Mouse (Mus musculus) lung, postnatal 14 days (tissue): ENCODE results near the gene Cited4.

Source experiments
- DNase-seq: peaks from one replicate; pipeline ENCODE4 v3.0.0; 2021

Cited4 gene

DNA sequence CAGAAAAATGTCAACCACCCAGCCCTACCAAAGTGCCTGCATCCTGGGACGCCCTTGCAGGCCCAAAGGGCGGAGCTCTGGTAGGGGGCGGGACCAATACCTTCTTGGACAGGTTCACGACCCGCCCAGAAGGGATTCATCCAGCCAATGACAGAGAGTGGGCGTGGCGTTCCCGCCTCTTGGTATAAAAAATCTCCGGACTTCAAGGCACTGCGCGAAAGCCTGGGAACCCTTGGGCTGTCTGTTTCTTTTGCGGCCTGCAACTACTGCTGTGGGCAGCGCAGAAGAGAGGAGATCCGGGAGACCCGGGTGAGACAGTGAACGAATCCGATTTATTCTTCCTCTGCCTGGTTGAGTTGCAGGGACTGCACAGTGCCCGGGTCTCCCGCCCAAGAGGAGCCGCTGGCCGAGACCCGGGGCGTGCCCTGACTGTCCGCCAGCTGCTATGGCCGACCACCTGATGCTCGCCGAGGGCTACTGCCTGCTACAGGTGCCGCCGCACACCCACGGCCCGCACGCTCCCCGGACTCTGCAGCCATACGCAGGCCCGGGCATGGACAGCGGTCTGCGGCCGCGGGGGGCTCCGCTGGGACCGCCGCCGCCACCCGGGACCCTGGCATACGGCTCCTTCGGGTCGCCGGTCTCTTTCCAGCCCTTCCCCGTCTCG, at the start of gene Cited4:
Gene Cited4 (plus strand): TSS at position 215 of the 667 bp plus-strand sequence.
- DNase-seq = peak; percentile 90

DNA sequence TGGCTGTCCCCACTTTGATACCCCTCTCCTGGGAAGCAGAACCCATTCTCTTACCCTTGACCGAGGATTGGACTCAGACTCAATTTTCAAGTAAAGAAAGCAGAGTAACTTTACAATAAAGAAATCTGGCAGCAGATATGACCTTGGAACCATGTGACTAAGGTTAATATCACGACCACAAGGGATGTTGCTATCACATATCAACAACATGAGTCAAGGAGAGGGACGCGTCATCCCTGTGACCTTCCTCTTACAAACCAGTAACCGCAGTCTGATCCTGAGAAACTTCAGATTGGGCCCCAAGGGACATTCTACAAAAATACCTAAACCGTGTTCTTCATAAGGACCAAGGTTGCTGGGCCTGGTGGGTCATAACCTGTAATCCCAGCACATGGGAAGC, 38.6 kb upstream of the Cited4 start:
- DNase-seq = no peak

DNA sequence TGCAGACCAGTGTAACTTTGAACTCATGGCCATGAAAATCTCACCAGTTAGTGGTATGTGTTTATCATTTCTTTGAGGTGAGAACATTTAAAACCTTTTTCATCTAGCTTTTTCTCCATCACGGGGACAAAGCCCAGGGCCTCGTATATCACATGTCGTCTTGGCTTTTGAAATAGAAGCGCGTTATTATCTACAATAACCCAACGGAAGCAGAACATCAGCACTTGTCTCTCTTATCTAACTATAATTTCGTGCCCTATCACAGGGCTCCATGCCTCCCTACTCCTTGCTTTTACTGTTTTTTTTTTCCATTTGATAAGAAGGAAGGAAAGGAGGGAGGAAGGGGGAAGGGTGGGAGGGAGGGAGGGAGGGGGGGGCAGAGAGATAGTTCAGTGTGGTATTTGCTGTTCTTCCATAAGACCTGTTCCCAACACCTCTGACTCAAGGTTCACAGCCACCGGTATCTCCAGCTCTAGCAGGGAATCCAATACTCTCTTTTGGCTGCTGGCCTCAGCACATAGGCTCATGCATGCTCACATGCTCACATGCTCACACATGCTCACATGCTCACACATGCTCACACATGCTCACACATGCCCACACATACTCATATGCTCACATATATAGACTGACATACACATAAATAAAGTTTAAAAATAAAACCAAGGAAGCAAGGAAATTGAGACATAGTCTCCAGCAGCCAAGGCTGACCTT, 36.0 kb upstream of the Cited4 start:
- no peak for DNase-seq

DNA sequence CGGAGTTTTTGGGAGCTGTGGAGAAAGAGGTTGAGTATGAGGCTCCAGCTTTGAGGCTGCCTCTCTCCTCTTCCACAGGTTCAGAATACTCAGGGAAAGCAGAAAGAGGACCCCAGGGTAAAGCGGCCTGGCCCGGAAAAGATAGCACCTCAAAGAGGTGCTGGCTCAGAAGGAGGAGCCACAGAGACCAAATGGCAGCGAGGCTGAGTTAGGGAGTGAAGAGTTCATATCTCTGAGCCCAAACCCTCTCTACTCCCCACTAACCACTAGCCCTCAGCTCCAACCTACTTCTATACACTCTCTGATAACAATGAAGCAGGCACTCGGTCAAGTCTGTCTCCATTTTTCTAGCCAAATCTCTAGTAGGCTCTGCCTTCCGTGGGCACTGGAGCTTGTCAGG, 34.5 kb upstream of the Cited4 start:
- DNase-seq = no peak

DNA sequence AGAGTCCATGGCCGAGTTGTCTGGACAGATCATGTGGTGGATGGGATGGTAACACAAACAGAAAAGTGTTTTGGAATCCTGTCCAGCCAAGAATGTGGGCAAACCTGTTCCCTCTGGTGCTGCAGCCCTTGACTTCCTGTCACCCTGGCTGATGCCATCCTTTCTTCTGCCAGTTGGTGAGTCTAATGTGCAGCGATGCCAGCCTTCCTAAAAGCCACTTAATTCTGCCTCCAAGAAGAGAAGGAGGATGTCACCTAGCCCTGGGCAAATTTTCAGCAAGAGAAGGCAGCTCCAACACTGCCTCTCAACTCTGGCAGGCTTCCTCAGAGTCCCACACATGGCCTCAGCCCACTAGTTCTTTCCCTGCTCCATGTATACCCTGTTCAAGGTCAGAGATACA, 31.0 kb upstream of the Cited4 start:
- no peak for DNase-seq

DNA sequence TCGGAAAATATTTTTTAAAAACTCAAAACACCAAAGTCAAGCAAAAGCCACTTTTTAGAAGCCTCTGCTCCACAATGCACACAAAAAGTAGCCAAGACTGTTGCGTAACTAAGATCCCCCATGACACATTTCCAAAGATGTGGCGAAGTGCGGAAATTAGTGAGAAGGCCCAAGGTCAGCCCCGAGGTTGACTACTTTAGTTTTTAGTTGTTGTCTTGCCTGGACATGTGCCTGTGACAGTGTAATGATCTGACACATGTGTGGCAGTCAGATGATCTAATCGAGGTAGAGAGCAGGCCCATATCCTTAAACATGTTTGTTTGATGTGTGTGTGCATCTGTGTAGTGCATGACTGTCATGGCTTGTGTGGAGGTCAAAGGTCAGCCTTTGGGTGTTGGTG, 24.4 kb upstream of the Cited4 start:
- no peak for DNase-seq

DNA sequence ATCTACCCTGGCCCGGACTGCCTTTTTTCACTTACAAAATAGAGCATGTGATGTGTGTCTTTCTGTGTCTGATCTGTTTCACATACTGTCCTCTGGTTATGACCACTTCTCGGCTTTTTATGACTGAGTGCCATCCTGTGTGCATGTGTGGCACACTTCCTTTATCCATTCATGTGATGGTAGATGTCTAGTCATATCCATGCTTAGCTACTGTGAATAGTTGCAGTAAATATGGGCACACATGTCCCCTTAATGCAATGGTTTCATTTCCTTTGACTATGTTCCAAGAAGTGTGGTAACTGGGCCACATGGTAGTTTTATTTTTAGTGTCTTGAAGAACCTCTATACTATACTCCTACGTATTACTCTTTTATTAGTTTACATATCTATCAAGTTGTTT, 22.5 kb upstream of the Cited4 start:
- DNase-seq = no peak

DNA sequence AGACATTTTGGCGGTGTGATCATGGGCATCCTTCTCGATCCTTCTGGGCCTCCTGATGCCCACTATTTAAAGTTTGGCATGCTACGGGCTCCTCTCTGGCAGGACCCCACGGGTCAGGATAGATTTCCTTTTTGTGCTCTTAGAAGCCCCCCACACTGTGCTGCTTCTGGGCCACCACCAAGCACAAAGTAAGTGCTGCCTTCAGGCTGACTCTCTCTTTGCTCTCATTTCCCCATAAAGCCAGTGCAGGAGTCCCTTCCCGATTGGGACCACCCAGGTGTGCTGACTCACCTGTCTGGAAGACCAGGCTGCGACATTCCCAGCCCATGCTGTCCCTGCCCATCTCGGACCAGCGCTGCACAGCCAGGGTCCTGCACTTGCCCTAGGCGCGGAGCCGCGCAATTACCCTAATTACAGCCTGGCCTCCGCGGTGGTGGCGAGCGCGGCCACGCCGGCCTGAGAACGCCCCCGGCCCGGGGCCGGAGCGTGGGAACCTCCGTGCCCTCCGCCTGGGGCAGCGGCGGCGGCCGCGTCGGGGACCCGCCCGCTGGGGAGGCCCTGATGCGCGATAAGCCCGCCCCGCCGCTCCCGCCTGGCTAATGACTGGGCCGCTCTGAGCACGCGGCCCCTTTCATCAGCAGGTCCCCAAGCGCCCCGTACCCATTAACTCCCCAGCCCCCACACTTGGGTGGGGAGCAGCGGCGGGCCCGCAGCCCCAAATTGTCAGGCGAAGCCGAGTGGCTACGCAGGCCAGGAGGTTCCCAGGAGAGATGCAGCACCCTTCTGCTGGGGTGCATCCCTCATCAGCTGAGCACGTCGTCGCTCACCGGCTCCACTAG, 16.8 kb upstream of the Cited4 start:
- DNase-seq = no peak

DNA sequence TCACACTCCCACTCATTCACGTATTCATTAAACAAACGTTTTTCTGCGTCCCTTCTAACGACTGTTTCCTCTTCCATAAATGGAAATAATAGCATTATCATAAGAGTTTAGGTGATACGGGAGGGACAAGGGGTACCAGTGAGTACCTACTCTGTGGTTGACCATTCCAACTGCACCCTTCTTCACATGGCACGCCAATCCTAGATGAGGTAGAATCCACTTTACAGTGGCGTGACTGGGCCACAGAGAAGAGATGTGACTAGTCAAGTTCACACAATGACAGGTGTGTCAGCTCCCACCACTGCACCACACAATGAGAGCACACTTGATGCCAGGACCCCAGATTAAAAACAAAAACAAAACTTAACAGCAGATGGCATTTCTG, 16.2 kb upstream of the Cited4 start:
- DNase-seq = no peak

DNA sequence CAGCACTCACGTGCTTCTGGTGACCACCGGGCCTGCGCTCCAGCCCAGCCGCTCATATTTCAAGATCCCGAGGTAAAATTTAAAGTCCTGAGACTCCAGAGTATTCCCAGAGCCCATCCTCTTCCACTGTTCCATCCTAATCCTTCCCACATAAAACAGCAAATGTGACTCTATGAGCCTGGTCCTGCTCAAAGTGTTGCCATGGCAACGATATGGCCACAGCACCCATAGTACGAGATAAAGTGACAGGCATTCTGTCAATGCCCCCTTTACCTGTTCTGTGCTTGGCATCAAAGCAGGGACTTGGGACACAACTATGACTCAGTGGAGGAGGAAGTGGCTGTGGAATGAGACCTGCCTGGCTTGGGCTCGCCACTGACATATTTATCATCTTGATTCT, 10.5 kb upstream of the Cited4 start:
- DNase-seq = no peak

DNA sequence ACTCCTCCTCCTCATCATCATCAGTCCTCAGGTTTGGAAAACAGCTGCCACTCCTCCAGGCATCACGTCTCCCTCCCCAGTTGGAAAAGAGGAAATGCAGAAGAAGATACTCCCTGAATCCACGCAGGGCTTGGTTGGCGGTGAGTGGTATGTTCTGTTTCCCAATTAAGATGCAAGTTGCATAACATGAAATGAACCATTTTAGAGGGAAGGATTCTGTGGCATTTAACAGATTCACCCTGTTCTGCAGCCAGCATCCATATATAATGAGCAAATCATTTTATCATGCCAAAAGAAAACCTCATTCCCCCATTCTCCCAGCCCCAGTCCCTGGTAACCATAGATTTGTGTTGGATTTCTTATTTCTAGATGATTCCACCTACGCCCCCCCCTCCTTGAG, 5.9 kb upstream of the Cited4 start:
- DNase-seq = no peak

DNA sequence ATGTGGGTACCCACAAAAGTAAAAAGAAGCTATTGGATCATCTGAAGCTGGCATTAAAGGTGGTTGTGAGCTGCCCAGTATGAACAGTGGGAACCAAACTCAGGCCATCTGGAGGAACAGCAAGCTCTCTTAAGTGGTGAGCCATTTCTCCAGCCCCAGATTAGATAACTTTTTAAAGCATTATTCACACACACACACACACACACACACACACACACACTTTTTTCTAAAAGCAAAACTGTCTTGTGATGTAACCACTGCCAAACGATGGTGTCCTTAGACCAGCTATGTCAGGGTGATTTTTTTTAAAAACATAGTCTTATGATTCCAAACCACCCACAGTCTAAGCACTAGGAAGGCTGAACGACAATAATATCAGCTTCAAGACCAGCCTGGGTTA, 1.8 kb upstream of the Cited4 start:
- no peak for DNase-seq

DNA sequence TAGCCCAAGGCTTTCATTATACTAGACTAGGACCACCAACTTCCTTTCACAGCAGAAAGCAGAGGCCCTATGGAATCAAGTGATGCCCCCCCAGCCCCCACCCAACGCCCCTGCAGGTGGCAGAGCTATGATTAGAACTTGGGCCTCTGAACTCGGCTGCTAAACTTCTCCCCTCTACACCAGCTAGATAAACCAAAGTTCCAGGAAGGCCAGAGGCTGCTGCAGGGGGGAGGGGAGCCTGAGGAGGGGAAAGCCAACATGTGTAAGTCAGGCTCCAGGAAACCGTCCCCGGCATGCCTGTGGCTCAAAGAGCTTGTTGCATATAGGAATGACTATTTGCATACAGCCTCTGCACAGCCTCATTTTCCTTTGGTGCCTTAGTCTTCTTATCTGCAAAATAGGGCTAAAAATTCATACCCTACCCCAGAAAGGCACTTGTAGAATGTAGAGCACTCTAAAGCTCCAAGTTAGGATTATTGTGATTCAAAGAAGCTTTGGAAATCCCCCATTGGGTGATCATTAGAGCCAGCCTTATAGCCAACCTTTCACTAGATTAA, 1.1 kb upstream of the Cited4 start:
- DNase-seq = no peak

DNA sequence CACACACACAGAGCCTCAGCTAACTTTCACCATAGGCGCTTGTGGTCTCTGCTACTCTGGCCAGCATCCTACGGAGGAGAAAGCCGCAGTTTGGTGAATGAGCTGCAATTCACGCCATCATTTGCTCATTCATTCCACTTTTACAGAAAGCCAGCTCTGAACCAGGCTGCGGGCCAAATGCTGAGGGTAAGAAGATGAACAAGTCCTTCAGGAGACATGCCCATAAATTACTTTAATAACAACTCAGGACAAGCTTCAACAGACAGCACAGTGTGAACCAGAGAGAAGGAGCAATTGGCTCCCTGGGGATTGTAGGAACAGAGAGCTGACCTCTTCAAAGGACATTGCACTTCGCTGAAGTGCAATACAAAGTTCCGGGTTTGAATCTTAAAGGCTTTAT, 590 bp upstream of the Cited4 start:
- DNase-seq = no peak

DNA sequence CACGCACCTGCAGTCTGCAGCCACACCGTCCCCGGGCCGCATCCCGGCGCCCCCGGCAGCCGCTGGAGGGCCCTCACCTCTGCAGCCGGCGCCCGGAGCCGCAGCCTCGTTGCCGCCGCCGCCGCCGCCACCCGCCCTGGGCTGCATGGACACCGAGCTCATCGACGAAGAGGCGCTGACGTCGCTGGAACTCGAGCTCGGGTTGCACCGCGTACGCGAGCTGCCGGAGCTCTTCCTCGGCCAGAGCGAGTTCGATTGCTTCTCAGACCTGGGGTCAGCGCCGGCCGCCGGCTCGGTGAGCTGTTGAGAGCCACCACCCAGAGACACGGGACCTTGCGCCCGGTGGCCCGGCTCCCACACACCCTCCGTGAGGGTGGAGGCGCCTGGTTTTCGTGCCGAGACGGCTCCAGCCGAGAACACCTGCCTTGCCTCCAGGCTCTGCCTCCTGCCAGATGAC, 701 bp downstream of the Cited4 start:
- peak; percentile 51 for DNase-seq

DNA sequence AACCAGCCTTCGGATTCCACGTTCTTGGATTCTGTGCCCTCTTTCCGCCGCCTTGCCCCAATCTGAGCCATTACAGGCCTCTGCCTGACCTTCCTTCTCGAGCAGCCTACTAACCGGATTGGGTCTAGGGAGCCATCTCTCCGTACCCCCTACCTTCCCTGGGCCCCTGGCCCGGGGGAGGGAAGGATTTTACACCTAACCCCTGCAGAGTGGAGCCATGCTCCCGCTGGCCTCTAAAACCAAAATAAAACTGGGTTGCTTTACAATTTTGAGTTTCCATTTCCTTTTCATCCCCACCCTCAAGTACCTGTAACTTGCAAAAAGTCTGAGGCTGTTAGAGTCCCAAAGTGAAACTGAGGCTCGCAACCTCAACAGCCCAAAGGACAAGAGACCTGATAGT, 1.2 kb downstream of the Cited4 start:
- no peak for DNase-seq

DNA sequence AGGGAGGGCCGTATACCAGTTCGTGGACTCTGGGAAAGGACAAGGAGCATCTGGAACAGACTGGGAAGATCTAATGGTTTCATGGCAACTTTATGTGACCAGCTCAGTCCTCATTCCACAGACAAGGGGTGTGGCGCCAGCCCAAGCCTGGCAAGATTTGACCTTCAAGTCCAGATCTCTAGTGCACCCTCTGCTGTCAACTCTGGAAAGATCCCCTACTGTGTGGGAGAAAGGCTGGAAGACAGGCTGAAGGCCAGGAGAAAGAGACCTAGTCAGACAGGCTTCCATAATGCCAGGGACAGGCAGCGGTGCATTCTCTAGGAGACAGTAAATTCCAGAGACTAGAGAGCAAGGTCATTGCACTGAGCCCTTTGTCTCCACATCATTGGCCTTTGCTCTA, 2.2 kb downstream of the Cited4 start:
- DNase-seq = no peak

DNA sequence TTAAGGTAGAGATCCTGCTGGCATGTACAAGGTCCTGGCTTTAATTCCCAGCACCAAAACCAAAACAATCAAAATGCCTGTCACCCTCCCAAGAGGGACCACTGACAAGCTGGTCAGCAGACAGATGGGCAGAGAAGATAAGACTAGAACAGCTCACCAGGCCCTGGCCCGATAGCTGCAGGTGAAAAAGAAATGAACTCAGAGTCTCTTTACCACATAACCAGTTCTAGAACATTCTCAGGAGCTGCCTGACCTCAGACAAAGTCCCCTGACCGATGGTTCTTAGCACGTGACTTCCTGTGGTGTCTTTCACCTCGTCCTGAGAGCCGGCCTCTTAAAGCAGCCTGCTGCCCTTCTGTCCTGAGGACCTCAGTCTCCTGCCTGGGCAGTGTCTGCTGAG, 3.2 kb downstream of the Cited4 start:
- no peak for DNase-seq

DNA sequence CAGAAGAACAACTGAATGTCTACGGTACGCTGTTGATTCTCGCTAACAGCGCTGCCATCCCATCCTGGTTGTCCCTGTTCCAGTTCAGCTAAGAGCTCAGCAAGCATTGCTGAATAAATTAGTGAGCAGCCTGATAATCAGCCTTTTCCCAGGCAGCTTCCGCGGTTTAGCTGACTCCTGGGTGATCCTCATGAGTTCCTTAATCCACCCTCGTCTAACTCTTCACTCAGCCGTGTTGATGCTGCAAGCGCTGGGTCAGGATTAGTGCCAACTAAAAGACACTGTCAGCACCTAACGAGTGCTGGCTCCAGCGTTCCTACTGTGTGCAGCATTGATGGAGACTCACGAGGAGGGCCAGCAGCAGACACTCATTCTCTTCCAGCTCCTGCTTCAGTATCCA, 4.7 kb downstream of the Cited4 start:
- no peak for DNase-seq

DNA sequence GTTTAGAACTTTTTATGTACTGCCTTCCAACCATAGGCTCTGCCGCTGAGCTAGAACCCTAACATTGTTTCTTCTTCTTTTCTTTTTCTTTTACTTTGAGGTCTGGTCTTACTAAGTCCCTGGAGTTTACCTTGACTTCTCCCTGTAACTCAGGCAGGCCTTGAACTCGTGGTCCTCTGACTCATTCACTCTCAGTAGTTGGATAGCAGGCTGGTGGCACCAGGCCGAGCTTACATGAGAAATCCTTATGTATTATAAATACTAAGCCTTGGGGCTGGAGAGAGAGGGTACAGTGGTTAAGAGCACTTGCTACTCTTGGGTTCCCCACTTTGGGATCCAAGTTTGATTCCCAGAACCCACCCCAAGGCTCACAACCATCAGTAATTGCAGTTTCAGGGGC, 7.2 kb downstream of the Cited4 start:
- DNase-seq = no peak

DNA sequence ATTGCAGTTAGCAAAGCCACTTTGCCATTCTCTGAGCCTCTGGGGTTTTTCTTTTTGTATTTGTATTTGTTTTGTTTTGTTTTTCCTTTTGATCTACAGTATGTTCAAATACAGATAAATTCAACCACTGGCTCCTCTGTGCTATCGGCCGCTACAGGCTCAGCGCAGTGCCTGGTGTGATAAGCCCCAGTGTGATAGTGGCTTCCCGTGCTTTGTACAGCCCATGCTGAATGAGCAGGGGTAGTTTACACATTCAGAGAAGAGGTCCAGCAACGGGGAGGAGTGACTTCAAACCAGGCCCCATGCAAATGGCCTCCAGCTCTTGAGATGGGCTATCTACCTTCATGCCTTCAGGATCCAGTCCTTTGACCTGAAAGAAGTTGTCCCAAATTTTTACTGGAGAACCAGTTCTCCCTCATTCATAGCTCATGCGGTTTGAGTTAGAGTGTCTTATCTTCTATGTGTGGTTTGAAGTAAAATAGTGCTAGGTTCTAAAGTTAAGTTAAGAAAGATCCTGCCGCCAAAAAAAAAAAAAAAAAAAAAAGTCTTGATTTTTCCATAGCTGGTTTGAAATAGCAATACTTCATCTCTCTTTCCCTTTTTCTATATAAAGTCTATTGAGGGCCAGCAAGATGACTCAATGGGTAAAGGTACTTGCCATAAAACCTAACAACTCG, 8.5 kb downstream of the Cited4 start:
- no peak for DNase-seq

DNA sequence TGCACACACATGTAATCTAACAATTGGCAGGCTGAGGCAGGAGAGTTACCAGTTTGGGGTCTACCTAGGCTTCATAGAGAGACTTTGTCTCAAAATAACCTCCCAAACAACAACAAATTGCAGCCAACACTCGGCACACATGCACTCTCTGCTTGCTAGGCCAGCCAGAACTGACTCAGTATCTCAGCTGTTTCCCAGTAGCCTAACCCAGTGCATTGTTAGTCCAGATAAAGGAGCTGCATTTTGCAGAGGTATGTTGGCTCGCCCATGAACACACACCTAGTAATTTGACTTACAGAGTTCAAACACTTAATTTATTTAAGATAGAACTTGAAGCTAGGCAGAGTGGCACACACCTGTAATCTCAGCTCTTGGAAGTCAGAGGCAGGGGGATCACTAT, 9.3 kb downstream of the Cited4 start:
- no peak for DNase-seq

DNA sequence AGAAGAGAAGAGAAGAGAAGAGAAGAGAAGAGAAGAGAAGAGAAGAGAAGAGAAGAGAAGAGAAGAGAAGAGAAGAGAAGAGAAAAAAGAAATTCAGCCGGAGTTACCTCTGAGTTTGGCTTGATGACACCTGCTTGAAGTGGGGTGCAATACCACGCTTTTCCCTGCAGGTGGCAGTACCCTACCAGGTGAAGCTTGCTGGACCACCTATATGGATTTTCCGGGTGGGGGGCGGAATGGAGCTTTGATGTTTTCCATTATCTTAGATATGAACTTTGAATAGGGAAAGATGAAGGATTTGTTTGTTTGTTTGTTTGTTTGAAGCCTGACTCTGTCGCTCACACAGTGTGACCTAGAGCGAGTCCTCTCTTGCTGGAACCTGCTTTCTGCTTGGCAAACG, 14.6 kb downstream of the Cited4 start:
- peak; percentile 48 for DNase-seq
